Mouse (Mus musculus): ENCODE results near the gene Ubxn2a. TPM values are rescaled to one million over a fixed set of nuclear protein-coding genes. Genes with fewer than 3 reads are reported as not detected.
"Not testable (repeated sequence)": the region's sequence is repeated elsewhere in the genome, so short reads cannot be mapped to it uniquely, and the experiment has no call there.

Ubxn2a gene
- polyA plus RNA-seq, 1 experiment, result not detected

DNA sequence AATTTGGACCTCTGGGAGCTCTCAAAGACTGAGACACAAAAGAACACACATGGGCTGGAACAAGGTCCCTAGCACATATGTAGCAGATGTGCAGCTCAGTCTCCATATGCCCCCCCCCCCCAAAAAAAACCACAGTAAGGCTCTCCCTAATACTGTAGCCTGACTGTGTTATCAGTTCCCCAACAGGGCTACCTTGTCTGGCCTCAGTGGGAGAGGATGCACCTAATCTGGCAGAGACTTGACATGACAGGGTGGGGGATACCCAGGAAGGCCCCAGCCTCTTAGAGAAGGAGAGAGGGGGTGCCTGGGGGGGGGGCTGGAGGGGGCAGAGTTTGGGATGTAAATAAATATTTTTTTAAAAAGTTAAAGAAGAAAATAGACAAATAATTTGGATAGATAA, 18.8 kb downstream of the Ubxn2a start:
- no peak overlapping the region for H3K4me3 ChIP-seq (ENCODE audit: insufficient read depth, low read depth, low read length)
- no peaks in the 10 kb centered on the region for H3K4me1 ChIP-seq (ENCODE audit: control insufficient read depth, insufficient read depth, low read length)
- no peak overlapping the region for H3K27ac ChIP-seq (ENCODE audit: insufficient read depth, low read depth, low read length)
- no peak for TF ChIP-seq POLR2A (IDR thresholded peaks at IDR 0.05; ENCODE audit: insufficient read depth, low read depth, low read length)
- TF ChIP-seq CTCF (IDR thresholded peaks at IDR 0.05; ENCODE audit: insufficient read depth, low read depth, low read length), result no peak

GRCm38 (mm10) chr12:4886581-4886980, 20.9 kb downstream of the Ubxn2a start:
- not testable (repeated sequence) for H3K4me3 ChIP-seq (ENCODE audit: insufficient read depth, low read depth, low read length); H3K27ac ChIP-seq (ENCODE audit: insufficient read depth, low read depth, low read length); H3K4me1 ChIP-seq (ENCODE audit: control insufficient read depth, insufficient read depth, low read length)
- WGBS, result 97% methylated on average over 4 of the region's 4 CpGs

DNA sequence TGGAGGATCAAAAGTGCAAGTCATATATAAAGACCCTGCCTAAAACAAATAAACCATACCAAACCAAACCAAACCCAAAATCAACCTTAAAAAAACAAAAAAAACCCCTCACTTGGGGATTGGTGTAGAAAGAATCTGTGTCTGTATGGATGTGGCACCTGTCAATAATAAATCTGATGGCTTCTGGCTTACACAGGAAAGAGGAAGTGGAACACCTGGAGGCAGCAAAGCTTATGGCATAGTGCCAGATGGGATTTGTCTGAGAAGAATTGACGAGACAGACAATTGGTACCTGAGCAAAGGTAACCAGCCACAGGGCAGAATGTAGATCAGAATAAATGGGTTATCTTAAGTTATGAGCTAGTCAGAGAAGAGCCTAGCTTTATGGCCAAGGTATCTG, 22.4 kb downstream of the Ubxn2a start:
- WGBS, result 76% methylated on average over 1 of the region's 1 CpGs
- TF ChIP-seq POLR2A (IDR thresholded peaks at IDR 0.05; ENCODE audit: insufficient read depth, low read depth, low read length) (no peak), CTCF (IDR thresholded peaks at IDR 0.05; ENCODE audit: insufficient read depth, low read depth, low read length) (no peak)
- H3K4me3 ChIP-seq (ENCODE audit: insufficient read depth, low read depth, low read length), result no peak overlapping the region

DNA sequence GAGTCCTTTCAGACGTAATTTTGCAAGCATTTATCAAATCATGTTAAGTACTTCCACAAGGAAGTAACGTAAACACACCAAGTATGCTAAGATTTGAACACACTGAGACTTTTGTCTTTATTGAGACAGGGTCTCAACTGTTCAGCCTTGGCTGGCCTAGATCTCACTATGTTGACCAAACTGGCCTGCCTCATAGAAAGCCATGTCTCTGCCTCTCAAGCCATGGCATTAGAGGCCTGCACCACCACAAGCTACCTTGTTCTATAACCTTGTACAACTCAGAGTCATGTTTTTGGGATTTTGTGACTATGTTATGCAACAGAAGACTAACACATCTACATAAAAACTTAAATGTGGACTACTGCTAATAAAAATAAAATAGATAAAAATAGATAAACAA, 25.4 kb downstream of the Ubxn2a start:
- 92% methylated on average over 2 of the region's 2 CpGs for WGBS
- no peak for TF ChIP-seq POLR2A (IDR thresholded peaks at IDR 0.05; ENCODE audit: insufficient read depth, low read depth, low read length)
- no peak for TF ChIP-seq CTCF (IDR thresholded peaks at IDR 0.05; ENCODE audit: insufficient read depth, low read depth, low read length)
- Histone ChIP-seq H3K27ac (ENCODE audit: insufficient read depth, low read depth, low read length) (no peak overlapping the region), H3K4me1 (ENCODE audit: control insufficient read depth, insufficient read depth, low read length) (no peaks in the 10 kb centered on the region), H3K4me3 (ENCODE audit: insufficient read depth, low read depth, low read length) (no peak overlapping the region)

More for the DNA sequence above, 22.4 kb downstream of the Ubxn2a start:
- Histone ChIP-seq H3K27ac (ENCODE audit: insufficient read depth, low read depth, low read length) (no peak overlapping the region), H3K4me1 (ENCODE audit: control insufficient read depth, insufficient read depth, low read length) (no peaks in the 10 kb centered on the region)

GRCm38 (mm10) chr12:4879048-4879447, 28.5 kb downstream of the Ubxn2a start:
- TF ChIP-seq CTCF (IDR thresholded peaks at IDR 0.05; ENCODE audit: insufficient read depth, low read depth, low read length) (no peak), POLR2A (IDR thresholded peaks at IDR 0.05; ENCODE audit: insufficient read depth, low read depth, low read length) (no peak)
- Histone ChIP-seq H3K27ac (ENCODE audit: insufficient read depth, low read depth, low read length) (no peak overlapping the region), H3K4me3 (ENCODE audit: insufficient read depth, low read depth, low read length) (no peak overlapping the region), H3K4me1 (ENCODE audit: control insufficient read depth, insufficient read depth, low read length) (peaks cover 3% of the 10 kb centered on the region; the same call in 1 of the 2 replicates)
- 95% methylated on average over 5 of the region's 5 CpGs for WGBS

GRCm38 (mm10) chr12:4878296-4878783, 29.2 kb downstream of the Ubxn2a start:
- 89% methylated on average over 9 of the region's 9 CpGs for WGBS
- TF ChIP-seq CTCF (IDR thresholded peaks at IDR 0.05; ENCODE audit: insufficient read depth, low read depth, low read length) (no peak), POLR2A (IDR thresholded peaks at IDR 0.05; ENCODE audit: insufficient read depth, low read depth, low read length) (no peak)
- H3K27ac ChIP-seq (ENCODE audit: insufficient read depth, low read depth, low read length), result no peak overlapping the region

GRCm38 (mm10) chr12:4875623-4876022, 31.9 kb downstream of the Ubxn2a start:
- TF ChIP-seq POLR2A (IDR thresholded peaks at IDR 0.05; ENCODE audit: insufficient read depth, low read depth, low read length) (no peak), CTCF (IDR thresholded peaks at IDR 0.05; ENCODE audit: insufficient read depth, low read depth, low read length) (no peak)
- WGBS, result 77% methylated on average over 8 of the region's 8 CpGs
- Histone ChIP-seq H3K4me3 (ENCODE audit: insufficient read depth, low read depth, low read length) (no peak overlapping the region), H3K27ac (ENCODE audit: insufficient read depth, low read depth, low read length) (no peak overlapping the region), H3K4me1 (ENCODE audit: control insufficient read depth, insufficient read depth, low read length) (peaks cover 9% of the 10 kb centered on the region; the same call in 1 of the 2 replicates)

More at GRCm38 (mm10) chr12:4878296-4878783, 29.2 kb downstream of the Ubxn2a start:
- H3K4me1 ChIP-seq (ENCODE audit: control insufficient read depth, insufficient read depth, low read length), result peaks cover 9% of the 10 kb centered on the region; the same call in 1 of the 2 replicates
- no peak overlapping the region for H3K4me3 ChIP-seq (ENCODE audit: insufficient read depth, low read depth, low read length)

DNA sequence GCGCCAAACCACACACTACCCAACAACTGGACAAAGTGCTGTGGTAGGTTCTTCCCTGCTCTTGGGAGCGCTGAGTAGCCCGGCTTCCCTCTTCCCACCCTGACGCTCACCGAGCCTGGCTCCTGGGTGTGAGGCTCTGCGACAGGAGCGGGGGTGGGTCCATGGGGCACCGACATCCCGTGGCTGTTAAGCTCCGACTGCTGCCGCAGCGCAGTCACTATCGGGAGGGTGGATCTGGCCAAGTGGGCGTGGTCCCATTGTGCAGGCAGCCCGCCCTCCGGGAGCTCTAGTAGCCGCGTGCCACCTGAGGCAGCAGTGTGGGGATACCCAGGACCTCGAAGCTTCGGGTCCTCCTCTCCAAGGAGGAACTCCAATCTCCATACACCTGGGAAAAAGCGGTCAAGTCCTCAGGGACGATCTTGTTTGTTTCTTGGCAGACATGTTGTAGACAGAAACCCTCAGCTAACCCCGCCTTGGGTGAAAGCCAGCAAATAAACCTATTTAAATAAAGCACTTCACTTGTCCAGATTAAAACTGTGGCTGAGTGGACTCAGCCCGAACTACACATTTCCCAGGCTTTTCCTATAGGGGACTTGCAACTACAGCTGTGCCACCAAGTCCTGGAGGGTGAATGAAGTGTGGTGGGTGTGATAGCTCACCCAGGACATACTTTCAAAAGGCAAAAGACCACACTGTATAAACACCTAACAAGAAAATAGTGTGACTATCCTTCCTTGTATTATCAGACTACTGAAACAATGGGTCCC, 33.2 kb downstream of the Ubxn2a start, which contains the start of gene Mfsd2b:
Mfsd2b (minus strand) TSS at position 199 of the 767 bp plus-strand sequence.
- Histone ChIP-seq H3K4me3 (ENCODE audit: insufficient read depth, low read depth, low read length) (peak within 1 kb of the TSS; percentile 15), H3K4me1 (ENCODE audit: control insufficient read depth, insufficient read depth, low read length) (peaks cover 9% of the 10 kb centered on the region; the same call in 1 of the 2 replicates), H3K27ac (ENCODE audit: insufficient read depth, low read depth, low read length) (no peak within 1 kb of the TSS)
- TF ChIP-seq CTCF (IDR thresholded peaks at IDR 0.05; ENCODE audit: insufficient read depth, low read depth, low read length), result no peak
- TF ChIP-seq POLR2A (IDR thresholded peaks at IDR 0.05; ENCODE audit: insufficient read depth, low read depth, low read length), result no peak
- 2% methylated on average over 24 of the region's 24 CpGs for WGBS

DNA sequence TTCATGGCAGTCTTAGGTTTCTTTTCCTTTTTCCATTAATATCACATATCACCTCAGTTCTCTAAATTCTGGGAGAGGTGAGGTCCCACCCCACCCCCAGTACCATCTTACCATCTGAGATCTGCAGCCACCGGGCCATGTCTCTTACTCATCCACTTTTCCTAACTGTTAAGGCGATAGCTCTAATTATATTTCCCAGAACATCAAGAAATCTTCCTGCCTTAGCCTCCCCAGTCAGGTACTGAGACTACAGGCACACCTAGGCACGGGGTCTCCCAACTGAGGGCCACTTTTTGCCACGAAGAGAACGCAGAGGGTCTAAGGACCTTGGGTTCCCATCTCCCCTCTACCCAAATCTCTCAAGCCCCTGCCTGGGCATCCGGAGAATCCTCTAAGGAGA, 34.0 kb downstream of the Ubxn2a start:
- TF ChIP-seq CTCF (IDR thresholded peaks at IDR 0.05; ENCODE audit: insufficient read depth, low read depth, low read length), result no peak
- TF ChIP-seq POLR2A (IDR thresholded peaks at IDR 0.05; ENCODE audit: insufficient read depth, low read depth, low read length), result no peak
- WGBS, result 80% methylated on average over 6 of the region's 6 CpGs
- Histone ChIP-seq H3K27ac (ENCODE audit: insufficient read depth, low read depth, low read length) (no peak overlapping the region), H3K4me3 (ENCODE audit: insufficient read depth, low read depth, low read length) (no peak overlapping the region), H3K4me1 (ENCODE audit: control insufficient read depth, insufficient read depth, low read length) (peaks cover 9% of the 10 kb centered on the region; the same call in 1 of the 2 replicates)
